Mouse (Mus musculus) layer of hippocampus, adult 9-10 months (tissue): Measurements from ENCODE around the gene Nrip2.

ENCODE experiments used
- DNase-seq: peaks from one replicate; pipeline ENCODE4 v3.0.0; 2022; ENCODE audit warnings: low spot score

Gene Nrip2

DNA sequence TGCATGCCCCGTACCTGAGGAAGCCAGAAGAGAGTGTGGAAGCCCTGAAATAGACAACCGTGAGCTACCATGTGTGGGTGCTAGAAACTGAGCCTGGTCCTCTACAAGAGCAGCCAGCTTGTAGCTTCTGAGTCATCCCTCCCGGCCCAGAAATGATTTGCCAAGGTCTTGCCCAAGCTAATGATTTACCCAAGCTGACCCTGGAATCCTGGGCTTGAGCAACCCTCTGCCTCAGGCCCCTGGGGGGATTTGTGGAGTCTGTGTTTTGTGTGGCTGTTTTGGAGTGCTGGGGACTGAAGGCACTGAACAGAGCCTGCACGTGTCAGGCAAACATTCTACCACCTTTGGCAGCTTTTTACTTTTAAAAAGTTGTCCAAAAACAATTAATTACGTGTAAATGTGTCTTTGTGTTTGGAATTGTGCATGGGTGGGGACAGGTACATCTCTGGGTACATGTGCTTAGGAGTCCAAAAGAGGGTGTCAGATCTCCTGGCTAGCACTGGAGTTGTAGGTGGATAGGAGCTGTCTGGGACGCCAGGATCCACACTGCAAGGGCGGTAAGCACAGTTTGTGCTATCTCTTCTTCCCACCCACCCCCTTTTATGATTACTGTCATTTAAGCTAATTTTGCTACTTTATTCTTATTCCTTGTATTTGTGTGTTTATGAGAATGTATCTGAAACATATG is 1.4 kb upstream of the Nrip2 start:
- no peak for DNase-seq

DNA sequence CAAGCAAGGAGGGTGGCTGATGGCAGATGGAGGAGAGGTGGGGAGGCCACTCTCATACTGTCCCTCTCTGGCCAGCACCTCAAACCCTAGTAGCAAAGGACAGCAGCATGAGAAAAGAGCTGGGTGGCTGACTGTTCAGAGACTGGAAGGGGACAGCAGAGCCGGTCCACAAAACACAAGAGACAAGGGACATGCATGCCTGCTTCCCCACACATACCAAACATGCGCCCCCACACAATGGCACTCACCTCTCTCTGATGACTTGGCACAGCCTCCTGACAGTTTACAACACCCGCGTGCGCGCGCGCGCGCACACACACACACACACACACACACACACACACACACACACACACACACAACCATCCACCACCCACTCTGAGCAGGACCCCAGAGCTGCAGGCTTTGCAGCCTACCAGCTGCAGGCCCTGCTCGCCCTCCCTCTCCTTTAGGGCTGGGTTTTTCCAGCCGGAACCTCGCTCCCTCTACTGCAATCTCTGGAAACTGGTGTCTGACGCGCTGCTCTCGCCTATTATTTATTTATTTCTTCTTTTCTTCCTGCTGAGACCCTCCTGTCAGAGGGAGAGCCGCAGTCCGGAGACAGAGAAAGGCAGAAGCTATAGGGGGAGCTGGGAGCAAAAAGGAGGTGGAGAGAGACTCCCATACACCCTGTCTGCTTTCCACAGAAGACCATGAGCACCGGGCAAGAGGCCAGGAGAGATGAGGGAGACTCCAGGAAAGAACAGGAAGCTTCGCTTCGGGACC is 507 bp downstream of the Nrip2 start:
- DNase-seq, result no peak

GRCm38 (mm10) chr6:128404708-128405107 is 5.6 kb downstream of the Nrip2 start:
- no peak for DNase-seq

DNA sequence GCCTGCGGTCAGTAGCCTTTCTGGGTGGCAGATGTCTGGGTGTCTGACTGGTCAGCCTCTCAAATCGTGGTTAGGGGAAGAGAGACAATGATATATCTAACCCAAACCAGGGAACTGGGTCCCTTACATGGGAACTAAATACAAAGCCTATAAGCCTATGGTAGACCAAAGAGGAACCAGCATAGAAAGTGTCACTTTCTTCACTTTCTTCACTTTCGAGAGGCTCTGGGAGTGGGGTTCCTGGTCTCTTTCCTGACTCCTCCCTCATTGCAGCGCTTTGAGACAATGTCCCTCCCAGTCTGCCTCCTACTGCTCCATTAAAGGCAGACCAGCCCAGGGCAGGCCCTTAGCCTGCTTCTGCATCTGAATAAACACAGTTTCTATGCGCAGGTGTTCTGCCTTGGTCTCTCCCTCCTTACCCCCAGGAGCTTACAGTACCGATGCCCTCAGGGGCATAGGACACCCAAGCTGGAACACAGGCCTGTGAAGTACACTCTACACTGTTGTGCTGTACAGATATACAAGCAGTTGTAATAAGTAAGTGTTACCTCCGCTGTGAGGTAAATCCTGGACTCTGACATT is 9.5 kb downstream of the Nrip2 start:
- DNase-seq, result no peak

DNA sequence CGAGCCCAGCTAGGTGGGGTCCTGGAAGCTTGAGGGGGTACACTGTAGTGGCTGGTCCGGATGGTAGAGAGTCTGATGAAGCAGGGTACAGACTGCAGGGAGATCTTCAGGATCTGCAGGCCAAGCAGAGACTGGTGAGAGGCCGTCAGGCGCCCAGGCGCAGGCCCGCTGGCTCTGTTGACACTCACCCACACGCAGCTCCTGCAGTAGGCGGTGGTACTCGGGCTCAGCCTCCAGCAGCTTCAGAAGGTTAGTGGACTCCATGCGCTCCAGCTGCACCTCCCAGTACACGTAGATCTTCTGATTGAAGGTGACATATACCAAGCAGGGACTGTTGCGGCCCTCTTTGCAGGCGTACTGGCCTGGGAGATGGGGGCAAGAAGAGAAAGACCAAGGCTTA is 11.2 kb downstream of the Nrip2 start:
- DNase-seq, result no peak

DNA sequence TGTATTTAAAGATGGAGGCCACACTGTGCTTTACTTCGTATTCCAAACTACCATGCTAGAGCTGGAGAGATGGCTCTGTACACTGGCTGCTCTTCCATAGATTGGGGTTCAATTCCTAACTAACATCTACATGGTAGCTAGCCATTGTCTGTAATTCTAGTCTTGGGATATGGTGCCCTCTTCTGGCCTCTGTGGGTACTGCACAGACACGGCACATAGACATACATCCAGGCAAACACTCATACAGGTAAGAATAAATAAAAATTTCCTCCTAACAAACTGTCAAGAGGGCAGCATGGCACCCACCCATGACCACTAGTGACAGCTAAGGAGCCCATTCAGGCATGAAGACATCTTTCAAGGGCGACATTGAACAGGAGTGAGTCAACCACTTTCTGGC is 12.0 kb downstream of the Nrip2 start:
- peak; percentile 92 for DNase-seq

GRCm38 (mm10) chr6:128416169-128416568 is 17.1 kb downstream of the Nrip2 start:
- no peak for DNase-seq

- no peak for DNase-seq
Observed at GRCm38 (mm10) chr6:128418076-128418475, 19.0 kb downstream of the Nrip2 start.

DNA sequence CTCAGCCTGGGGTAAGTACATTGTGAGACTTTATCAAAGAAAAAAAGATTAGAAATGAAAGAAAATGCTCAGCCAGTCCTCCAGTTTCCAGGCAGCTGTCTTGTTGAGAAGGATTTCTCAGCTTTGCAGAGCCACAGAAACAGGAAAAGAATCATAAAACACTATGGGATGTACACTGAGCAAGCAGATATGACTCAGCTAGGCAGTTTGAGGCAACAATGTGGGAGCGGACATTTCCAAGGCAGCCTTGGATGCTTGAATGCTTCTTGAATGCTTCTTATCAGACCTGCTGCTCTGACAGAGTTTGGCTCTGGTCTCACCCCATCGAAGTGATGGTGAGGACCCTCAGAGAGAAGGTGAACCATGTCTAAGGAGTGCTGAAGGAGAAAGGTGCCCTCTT is 21.9 kb downstream of the Nrip2 start:
- no peak for DNase-seq

- no peak for DNase-seq
Observed at GRCm38 (mm10) chr6:128421480-128421879, 22.4 kb downstream of the Nrip2 start.

- no peak for DNase-seq
Observed at GRCm38 (mm10) chr6:128423496-128424268, 24.6 kb downstream of the Nrip2 start.

DNA sequence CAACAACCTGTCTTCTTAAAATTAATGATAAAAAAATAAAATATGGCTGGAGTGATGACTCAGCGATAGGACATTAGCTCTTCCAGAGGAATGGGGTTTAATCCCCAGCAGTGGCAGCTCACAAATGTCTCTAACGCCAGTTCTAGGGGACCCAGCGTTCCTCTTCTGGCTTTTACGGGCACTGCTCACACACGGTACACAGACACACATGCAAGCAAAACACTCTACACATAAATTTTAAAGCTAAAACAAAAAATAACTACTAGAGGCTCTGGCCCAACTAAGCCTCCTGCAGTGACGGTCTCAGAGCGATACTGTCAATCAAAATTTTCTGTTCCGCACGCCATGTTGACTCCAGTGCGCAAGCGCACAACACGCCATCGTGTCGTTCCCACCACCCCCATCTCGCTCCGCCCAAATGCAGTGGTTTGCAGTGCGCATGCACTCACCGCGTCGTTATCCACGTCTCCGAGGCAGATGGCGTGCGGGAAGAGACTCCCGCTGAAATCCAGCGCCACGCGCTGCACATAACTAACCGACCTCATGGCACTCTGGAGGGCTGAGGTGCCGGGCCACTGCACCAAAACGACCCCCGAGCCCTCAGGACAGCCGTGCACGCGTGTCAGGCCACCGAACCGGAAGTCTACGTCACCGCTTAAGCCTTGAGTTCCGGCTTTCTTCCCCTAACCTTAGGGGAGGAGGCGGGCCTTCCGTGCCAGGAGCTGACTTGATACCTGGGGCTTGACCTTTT is 25.3 kb downstream of the Nrip2 start, which contains the start of gene Itfg2:
Gene Itfg2 (minus strand): TSS at position 663 of the 751 bp plus-strand sequence.
- DNase-seq, result peak; percentile 90

DNA sequence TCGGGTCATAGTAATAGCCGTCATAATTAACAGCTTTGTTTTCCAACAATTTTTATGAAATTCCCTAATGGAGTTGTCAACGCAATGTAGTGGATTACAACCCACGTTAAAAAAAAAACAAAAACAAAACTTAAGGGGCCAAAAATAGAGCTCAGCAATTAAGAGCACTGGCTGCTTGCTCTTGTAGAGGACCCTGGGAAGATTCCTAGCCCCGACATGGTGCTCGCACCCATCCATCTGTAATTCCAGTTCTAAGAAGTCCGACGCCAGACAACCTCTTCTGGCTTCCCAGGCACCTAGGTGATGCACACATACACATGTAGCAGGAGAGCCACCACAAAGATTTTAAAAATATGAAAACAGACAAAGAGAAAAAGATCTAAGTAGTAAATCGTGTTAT is 25.9 kb downstream of the Nrip2 start:
- DNase-seq, result no peak

DNA sequence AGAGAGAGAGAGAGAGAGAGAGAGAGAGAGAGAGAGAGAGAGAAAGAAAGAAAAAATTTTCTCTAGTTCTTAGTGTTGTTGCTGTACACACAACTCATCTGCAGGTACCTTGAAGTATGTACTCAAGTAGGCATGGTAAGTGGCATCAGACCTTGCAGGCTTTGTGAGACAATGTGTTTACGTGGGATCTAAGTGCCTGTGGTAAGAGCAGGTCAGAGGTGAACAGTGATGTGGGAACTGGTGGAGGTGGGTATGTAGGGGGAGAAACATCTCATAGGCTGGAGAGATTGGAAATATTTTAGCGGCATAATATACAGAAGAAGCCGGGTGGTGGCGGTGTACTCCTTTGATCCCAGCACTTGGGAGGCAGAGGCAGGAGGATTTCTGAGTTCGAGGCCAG is 28.5 kb downstream of the Nrip2 start:
- DNase-seq, result no peak

DNA sequence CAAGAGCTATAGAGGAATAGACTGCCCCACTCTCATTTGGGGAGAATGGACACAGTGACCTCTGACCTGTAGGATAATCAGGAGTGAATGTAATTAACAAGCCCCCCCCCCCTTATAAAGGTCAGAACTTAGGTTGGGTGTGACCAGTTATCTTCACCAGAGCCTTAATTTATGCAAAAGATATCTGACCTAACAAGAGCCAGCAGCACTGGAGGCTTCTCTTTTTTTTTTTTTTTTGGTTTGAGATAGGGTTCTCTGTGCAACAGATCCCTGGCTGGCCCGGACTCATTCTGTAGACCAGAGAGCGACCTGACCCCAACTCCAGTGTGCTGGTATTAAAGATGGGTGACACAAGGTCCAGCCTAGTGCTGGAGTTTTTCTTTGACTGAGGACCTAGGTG is 30.2 kb downstream of the Nrip2 start:
- DNase-seq, result no peak

DNA sequence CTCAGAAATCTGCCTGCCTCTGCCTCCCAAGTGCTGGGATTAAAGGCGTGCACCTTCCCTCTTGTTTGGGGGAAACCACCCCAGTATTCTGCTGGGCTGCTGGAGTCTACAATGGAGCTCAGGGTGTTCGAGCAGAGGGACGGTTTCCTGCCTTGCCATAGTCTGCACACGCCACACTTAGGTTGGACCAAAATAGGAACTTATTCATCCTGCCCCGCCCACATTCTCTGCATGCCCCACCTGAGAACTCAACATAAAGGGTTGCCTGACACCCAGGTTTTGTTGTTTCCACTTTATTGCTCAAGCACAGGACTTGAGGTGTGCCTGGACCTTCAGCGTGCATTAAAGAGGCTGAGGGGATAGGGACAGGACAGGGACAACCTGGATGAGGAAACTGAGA is 30.7 kb downstream of the Nrip2 start:
- DNase-seq, result no peak

DNA sequence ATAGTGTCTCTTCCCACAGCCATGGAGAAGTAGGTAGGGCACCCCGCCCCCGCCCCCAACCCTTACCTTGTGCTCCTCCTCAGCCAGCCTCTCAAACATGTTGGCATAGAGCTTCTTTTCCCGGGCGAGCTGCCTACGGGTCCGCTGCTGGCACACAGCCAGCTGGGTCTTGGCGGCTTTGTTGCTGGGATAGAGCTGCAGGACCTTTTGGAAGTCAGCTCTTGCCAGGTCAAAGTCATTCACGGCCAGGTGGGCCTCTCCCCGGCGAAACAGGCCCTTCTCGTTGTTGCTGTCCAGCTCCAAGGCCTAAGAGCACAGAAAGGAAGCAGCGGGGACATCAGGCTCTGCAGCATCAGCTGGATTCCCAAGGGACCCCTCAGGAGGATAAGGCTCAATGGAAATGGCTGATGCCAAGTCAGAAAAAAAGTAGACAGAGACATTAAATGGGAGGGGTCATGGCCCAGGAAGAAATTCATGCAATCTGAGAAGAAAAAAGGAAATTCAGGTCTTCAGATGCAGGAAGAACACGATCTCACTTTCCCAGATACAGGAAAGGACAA is 33.3 kb downstream of the Nrip2 start:
- DNase-seq, result no peak

GRCm38 (mm10) chr6:128433566-128433965 is 34.5 kb downstream of the Nrip2 start:
- no peak for DNase-seq

GRCm38 (mm10) chr6:128435474-128435873 is 36.4 kb downstream of the Nrip2 start:
- DNase-seq, result no peak

DNA sequence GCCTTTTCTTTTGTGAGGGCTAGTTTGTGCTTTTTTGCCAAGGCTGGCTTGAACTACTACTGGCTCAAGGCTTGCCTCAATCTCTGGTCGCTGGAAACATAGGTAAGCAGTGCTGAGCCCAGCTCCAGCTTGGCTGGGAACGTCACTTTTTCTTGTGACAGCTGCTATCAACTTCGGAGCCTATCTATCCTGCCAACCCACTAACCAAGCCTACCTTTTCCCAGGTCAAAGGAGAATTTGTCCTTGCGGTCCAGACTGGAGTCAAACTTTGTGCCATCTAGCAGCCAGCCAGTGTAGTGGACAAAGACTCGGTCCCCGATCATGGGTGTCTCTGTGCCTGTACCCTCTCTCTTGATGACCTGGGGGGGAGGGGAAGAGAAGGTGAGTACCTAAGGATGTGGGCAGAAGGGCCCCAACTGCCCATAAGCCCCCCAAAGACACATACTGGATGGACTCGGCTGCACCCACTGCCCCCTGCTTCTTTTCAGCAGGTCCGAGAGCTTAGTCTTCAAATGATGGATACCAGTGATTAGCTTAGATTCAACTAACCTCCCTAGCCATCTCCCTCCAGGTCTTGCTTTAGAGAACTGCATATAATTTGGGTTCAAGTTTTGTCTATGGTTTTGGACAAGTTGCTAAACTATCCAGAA is 37.4 kb downstream of the Nrip2 start:
- no peak for DNase-seq

DNA sequence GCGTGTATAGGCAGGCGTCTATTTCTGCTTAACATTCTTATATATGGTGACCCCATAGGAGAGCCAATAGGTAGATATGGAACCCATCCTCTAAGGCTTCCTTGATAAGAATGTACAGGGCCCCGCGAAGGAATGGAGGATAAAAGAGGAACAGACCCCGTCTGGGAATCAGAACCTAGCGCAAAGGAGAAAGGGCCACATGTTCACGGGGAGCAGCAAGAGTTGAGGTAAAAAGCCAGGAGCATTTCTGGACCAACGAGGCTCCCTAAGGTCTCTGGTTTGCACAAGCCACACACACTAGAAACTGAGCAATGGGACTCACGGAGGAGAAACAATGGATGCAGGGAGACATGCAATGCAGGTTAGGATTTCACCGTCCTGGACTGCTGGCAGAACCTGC is 38.2 kb downstream of the Nrip2 start:
- no peak for DNase-seq
